Mouse (Mus musculus) small intestine, adult 10 weeks (tissue): Measurements from ENCODE around the gene Shroom1. TPM values are rescaled to one million over a fixed set of nuclear protein-coding genes. Genes with fewer than 3 reads are reported as not detected.

Source experiments
- polyA plus RNA-seq: library from polyadenylated mRNA; stranded (reverse); fragments of 350-450 nt; fragmentation: Illumina TruSeq; extraction: RNeasy Lipid Tissue Mini Kit (QIAGEN cat#74804); gene quantifications from one replicate; pipeline ENCODE4 v1.2.3, GENCODE M21; 2014; ENCODE audit warnings: low replicate concordance

The Shroom1 gene
- 0.19 TPM for polyA plus RNA-seq

DNA sequence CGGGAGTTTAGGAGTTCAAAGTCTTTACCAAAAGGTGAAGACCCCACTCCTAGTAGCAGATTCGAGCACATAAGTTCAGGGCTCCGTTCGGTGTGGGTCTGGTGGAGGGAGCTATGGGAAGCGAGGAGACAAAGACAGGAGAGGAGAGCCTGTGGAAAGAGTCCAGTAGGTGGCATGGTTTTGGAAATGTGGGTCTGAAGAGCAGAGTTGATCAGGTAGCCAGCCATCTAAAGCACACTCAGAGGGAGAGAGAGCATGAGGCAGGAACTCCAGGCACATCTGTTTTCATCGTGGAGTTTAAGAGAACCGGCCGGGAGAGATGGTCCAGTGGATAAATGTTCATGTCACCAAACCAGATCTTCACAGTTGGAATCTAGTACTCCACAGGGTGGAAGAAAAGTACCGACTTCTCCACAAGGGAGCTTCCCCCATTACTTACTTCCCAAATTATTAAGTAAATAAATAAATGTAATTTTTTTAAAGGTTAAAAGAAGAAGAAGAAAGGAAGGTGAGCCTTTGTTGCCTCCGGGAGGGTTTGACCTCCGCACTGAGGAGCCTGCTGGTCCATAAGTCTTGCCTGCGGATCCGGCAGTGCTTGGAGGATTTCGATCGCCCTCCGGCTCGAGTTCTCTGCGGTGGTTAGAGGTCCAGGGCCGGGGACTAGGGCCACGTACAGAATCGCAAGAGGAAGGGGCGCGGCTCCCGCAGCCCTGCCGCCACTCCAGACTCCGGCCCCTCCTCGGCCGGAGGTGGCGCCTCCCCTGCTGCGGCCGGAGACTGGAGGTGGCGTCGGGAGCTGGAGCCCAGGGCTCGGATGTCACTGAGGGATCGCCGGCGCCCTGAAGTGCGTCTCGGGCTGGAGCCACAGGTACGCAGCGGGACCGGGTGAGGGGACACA is at the start of gene Shroom1, which contains the start of gene Gm10447:
Gene Shroom1 (plus strand): TSS at position 732 of the 898 bp plus-strand sequence.
Gene Gm10447 (minus strand): TSS at position 637 of the 898 bp plus-strand sequence.

DNA sequence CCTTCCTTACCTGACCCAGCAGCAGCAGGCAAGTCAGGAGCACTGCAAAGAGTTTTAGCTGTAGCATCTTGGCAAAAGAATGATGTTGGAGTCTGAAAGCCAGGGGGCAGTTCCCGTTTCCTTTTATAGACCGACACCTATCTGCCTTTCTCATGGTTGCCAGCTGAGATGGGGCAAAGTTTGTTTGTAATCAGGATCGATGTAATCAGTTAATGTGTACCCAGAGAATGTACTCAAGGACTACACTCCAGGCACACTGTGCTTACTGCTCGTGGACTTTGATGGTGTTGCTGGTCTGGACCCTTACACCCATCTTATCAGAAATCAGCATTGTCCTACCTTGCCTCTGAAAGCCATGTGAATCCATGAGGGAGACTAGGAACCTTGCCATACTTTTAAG is 34.0 kb upstream of the Shroom1 start, which contains the start of gene Leap2:
Gene Leap2 (minus strand): TSS at position 135 of the 400 bp plus-strand sequence.

DNA sequence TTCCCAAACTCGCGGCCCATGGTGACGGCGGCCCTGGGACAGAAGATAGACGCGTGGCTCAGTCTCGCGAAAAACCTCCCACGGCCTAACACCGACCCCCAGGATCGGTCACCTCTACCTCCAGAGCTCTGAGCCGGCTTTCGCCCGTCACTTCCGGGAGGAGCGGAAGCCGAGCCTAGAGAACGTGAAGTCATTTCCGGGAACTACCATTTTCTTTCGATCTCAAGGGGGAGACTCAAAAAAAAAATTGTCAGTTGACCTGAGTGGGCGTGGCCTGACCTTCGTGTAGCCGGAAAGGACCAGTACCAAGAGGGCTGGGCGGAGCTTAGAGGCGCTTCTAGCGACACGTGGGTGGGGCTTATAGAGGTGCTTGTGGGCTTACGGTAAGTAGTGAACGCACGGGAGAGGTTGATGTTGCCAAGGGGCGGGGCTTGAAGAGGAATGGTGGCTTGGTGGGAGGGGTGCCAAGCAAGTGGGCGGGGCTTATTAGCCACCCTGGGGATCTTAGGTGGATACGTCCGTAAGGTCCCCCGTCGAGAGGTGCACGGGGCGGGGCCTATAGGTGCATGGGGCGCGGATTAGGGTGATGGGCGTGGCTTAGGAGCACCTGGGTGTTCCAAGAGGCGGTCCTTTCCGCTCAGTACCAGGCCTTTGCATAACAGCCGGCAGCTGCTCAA is 26.2 kb upstream of the Shroom1 start, which contains the start of the genes Uqcrq and Gdf9:
Gene Uqcrq (minus strand): TSS at position 162 of the 677 bp plus-strand sequence.
Gene Gdf9 (plus strand): TSS at position 354 of the 677 bp plus-strand sequence.

DNA sequence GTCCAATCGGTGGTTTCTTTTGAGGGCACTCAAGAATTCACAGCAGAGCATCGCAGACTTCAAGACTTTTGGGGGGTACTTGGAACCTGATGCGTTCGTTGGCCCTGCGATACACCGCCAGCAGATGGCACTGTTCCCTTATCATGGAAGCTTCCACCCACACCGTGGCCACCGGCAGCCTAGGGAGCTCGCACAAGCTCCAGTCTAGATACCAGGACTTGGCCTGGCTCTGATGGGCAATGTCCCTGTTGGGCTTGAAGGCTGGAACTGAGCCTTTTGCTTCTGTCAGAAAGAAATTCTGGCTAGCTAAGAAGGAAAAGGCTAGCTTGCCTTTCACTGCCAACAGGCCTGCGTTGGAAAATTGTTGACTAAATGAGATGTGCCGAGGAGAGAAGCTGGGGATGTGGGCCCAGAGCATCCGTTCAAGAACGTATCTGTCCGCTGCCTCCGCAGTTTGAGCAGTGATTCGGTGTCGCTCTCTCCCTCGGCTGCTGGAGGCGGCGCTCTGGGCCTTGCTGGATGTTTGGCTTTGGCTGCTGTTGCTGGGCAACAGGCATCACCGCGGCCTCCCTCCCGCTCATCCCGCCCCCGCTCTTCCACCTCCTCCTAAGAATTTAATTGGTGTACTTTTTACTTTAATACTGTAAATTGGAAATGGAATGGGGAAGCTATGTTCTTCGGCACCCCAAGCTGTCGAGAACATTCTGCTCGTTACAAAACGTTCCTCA is 13.1 kb downstream of the Shroom1 start, which contains the start of gene Gm9837:
Gene Gm9837 (minus strand): TSS at position 512 of the 728 bp plus-strand sequence.

DNA sequence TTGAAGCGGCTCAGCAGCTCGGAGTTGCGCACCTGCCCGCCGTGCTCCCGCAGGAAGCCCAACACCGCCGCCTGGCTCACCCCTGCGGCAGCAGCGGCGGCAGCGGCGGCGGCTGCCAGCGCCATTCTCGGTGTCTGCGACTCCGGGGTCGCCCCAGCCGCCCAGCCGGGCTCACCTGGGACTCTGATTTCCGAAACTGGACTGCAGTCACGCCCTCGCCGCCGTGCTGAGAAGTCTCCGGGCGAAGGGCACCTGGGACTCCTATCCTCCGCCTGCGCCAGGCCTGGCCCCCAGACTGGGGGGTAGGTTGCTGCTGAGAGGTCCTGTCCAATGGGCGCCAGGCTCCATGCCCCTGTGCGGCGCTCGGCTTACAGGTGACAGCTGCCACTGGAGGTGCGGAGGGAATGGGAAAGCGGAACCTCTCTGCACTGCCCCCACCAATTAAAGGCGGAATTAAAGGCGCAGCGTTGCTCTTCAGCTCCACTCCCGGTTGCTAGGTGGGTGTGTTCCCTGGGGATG is 22.8 kb downstream of the Shroom1 start, which contains the start of the genes Gm9945 and Sowaha:
Gene Gm9945 (plus strand): TSS at position 384 of the 519 bp plus-strand sequence.
Gene Sowaha (minus strand): TSS at position 492 of the 519 bp plus-strand sequence.

Other genes starting within 250 kb of the Shroom1 start
- gene Hspa4, start 156.7 kb upstream of the Shroom1 start, polyA plus RNA-seq, result 506 TPM
- gene Zcchc10, start 132.5 kb upstream of the Shroom1 start, polyA plus RNA-seq, result 19.8 TPM
- 123 TPM for gene Aff4, start 106.4 kb upstream of the Shroom1 start, polyA plus RNA-seq
- gene Leap2, start 34.0 kb upstream of the Shroom1 start, polyA plus RNA-seq, result 235 TPM
- 14.6 TPM for gene Uqcrq, start 26.4 kb upstream of the Shroom1 start, polyA plus RNA-seq
- not detected for gene Gdf9, start 26.2 kb upstream of the Shroom1 start, polyA plus RNA-seq
- not detected for gene Gm10447, start 95 bp upstream of the Shroom1 start, polyA plus RNA-seq
- gene Gm9837, start 13.3 kb downstream of the Shroom1 start, polyA plus RNA-seq, result not detected
- not detected for gene Gm9945, start 23.0 kb downstream of the Shroom1 start, polyA plus RNA-seq
- gene Sowaha, start 23.1 kb downstream of the Shroom1 start, polyA plus RNA-seq, result 22.2 TPM
- 5.9 TPM for gene Sept8, start 62.1 kb downstream of the Shroom1 start, polyA plus RNA-seq
- 3.8 TPM for gene Kif3a, start 110.2 kb downstream of the Shroom1 start, polyA plus RNA-seq
- not detected for gene Il4, start 161.5 kb downstream of the Shroom1 start, polyA plus RNA-seq
- not detected for gene Il13, start 177.5 kb downstream of the Shroom1 start, polyA plus RNA-seq